Mouse (Mus musculus) intestine, embryonic 16.5 days (tissue): Measurements from ENCODE around the gene Slc4a8. TPM values are rescaled to one million over a fixed set of nuclear protein-coding genes. Genes with fewer than 3 reads are reported as not detected.

ENCODE experiments used
- ATAC-seq: fragments of 200-750 bp; cut with Nextera tagmentation; 2 replicates; pipeline ENCODE4 v1.8.0; 2017; ENCODE audit warnings: moderate TSS enrichment, moderate library complexity
- H3K27ac ChIP-seq: fragments of 300-500 bp; sonication (generic); 2 replicates; pipeline ENCODE4 v1.5.1; 2014; ENCODE audit warnings: mild to moderate bottlenecking, low read length
- H3K27me3 ChIP-seq: fragments of 300-500 bp; sonication (generic); replicated peaks from 2 replicates; pipeline ENCODE4 v1.6.1; 2014; ENCODE audit warnings: low read length, control low read depth, mixed read lengths; ENCODE audit not compliant: control insufficient read depth, insufficient read depth
- H3K36me3 ChIP-seq: fragments of 300-500 bp; sonication (generic); 2 replicates; pipeline ENCODE4 v1.6.1; 2014; ENCODE audit warnings: low read length, control low read depth; ENCODE audit not compliant: control insufficient read depth, insufficient read depth
- H3K4me1 ChIP-seq: fragments of 300-500 bp; sonication (generic); 2 replicates; pipeline ENCODE4 v1.6.1; 2014; ENCODE audit warnings: low read length, control low read depth, mixed read lengths; ENCODE audit not compliant: control insufficient read depth, insufficient read depth
- H3K4me2 ChIP-seq: fragments of 300-500 bp; sonication (generic); 2 replicates; pipeline ENCODE4 v1.6.1; 2014; ENCODE audit warnings: low read depth, low read length, control low read depth
- H3K4me3 ChIP-seq: fragments of 300-500 bp; sonication (generic); 2 replicates; pipeline ENCODE4 v1.5.1; 2014; ENCODE audit warnings: mild to moderate bottlenecking, low read length
- H3K9ac ChIP-seq: fragments of 300-500 bp; sonication (generic); 2 replicates; pipeline ENCODE4 v1.6.1; 2014; ENCODE audit warnings: low read depth, low read length
- H3K9me3 ChIP-seq: fragments of 300-500 bp; sonication (generic); 2 replicates; pipeline ENCODE4 v1.6.1; 2016; ENCODE audit warnings: low read length, control low read depth; ENCODE audit not compliant: control insufficient read depth
- WGBS: fragments of 180-500 bp; shearing (Covaris S2); extraction: QIAGEN DNeasy Blood & Tissue Kit; methylation state at CpG from one replicate; pipeline ENCODE4 v1.1.7; 2014; 5-methylcytosine and 5-hydroxymethylcytosine counted together
- polyA plus RNA-seq: library from polyadenylated mRNA; unstranded; fragments of >200 nt; fragmentation: Nextera tagmentation; extraction: Ambion mirVana; gene quantifications from 2 replicates; pipeline ENCODE4 v1.2.1, GENCODE M21; 2015

Gene Slc4a8
- polyA plus RNA-seq, 1 experiment from 2014 or later, result 3.2 TPM

GRCm38 (mm10) chr15:100776424-100776823 is 14.9 kb downstream of the Slc4a8 start:
- H3K9ac ChIP-seq, result no peak overlapping the region
- ATAC-seq, result no peak
- 0 out of 2 replicates have a peak overlapping the region, but pooled peaks have one; percentile 55 for H3K27ac ChIP-seq
- peaks cover 18% of the 10 kb centered on the region for H3K4me1 ChIP-seq
- H3K4me2 ChIP-seq, result no peak overlapping the region
- H3K4me3 ChIP-seq, result no peak overlapping the region
- no peaks in the 10 kb centered on the region for H3K36me3 ChIP-seq
- H3K9me3 ChIP-seq, result no peaks in the 10 kb centered on the region
- H3K27me3 ChIP-seq, result no peaks in the 10 kb centered on the region
- 80% methylated on average over 3 of the region's 3 CpGs for WGBS

- H3K4me2 ChIP-seq, result peak overlapping the region; percentile 36; the same call in 1 of the 2 replicates
- H3K36me3 ChIP-seq, result no peaks in the 10 kb centered on the region
- ATAC-seq, result peak; percentile 86
- peak overlapping the region; percentile 34; the same call in 1 of the 2 replicates for H3K27ac ChIP-seq
- H3K4me1 ChIP-seq, result peaks cover 18% of the 10 kb centered on the region
- WGBS, result 29% methylated on average over 32 of the region's 32 CpGs
- no peaks in the 10 kb centered on the region for H3K27me3 ChIP-seq
- H3K9me3 ChIP-seq, result no peaks in the 10 kb centered on the region
- H3K4me3 ChIP-seq, result no peak overlapping the region
- H3K9ac ChIP-seq, result peak overlapping the region; percentile 12; the same call in 1 of the 2 replicates
These were observed 15.8 kb downstream of the Slc4a8 start for GRCm38 (mm10) chr15:100777020-100778016.

DNA sequence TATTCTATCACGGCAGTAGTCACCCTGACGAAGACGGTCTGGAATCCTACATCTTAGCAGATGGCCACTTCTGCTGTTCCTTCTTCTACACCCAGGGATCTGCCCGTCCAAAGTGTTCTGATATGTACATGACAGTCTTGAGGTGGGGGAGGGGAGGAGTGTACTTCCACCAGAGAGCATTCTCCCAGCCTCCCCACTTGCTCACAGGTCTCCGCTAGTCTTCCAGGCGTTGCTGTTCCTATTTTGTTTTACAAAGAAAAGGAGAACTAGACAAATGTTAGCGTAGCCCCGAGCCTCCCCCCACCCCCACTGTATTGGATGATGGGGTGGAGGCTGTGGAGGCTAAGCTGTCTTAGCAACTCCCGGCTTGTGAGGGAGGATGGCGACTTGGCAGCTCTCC is 18.3 kb downstream of the Slc4a8 start:
- no peak overlapping the region for H3K4me2 ChIP-seq
- ATAC-seq, result no peak
- peaks cover 18% of the 10 kb centered on the region for H3K4me1 ChIP-seq
- H3K27me3 ChIP-seq, result no peaks in the 10 kb centered on the region
- H3K27ac ChIP-seq, result no peak overlapping the region
- H3K9me3 ChIP-seq, result peaks cover 3% of the 10 kb centered on the region
- H3K4me3 ChIP-seq, result no peak overlapping the region
- H3K36me3 ChIP-seq, result 0 out of 2 replicates have a peak, but pooled peaks cover 4% of the 10 kb centered on the region
- no peak overlapping the region for H3K9ac ChIP-seq
- 57% methylated on average over 10 of the region's 10 CpGs for WGBS

DNA sequence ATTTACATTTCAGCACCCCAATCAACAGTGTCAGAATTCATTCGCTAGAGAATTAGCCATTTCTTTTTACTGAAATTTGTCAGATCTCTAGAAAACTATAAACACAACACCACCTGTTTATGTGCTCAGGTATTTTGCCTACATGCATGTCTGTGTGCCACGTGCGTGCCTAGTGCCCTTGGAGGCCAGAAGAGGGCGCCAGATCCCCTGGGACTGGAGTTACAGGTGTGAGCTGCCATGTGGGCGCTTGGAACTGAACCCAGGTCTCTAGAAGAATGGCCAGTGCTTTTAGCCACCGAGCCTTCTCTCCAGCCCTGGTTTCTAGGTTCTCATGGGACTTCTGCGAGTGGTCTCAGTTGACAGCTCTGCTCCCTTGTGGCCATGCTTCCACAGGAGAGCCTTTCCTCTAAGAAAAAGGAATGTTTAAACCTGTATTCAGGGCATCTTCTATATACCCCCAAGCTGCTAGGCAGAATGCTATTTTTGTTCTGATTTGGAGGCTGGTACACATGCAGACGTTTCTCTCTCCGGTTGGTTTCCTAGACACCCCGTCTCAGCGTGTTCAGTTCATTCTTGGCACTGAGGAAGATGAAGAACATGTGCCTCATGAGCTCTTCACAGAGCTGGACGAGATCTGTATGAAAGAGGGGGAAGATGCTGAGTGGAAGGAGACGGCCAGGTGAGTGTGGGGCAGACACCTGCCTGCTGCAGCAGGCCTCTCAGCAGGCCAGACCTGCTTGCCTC is 21.9 kb downstream of the Slc4a8 start:
- Histone ChIP-seq H3K36me3 (0 out of 2 replicates have a peak, but pooled peaks cover 4% of the 10 kb centered on the region), H3K9me3 (peaks cover 3% of the 10 kb centered on the region), H3K4me3 (no peak overlapping the region)

GRCm38 (mm10) chr15:100790219-100790618 is 28.7 kb downstream of the Slc4a8 start:
- H3K27ac ChIP-seq, result no peak overlapping the region
- no peaks in the 10 kb centered on the region for H3K27me3 ChIP-seq
- H3K9me3 ChIP-seq, result no peaks in the 10 kb centered on the region
- H3K4me2 ChIP-seq, result no peak overlapping the region
- 85% methylated on average over 6 of the region's 6 CpGs for WGBS
- no peaks in the 10 kb centered on the region for H3K4me1 ChIP-seq
- no peak overlapping the region for H3K4me3 ChIP-seq
- no peaks in the 10 kb centered on the region for H3K36me3 ChIP-seq
- ATAC-seq, result no peak
- no peak overlapping the region for H3K9ac ChIP-seq

More for the DNA sequence above, 21.9 kb downstream of the Slc4a8 start:
- Histone ChIP-seq H3K9ac (no peak overlapping the region), H3K27ac (no peak overlapping the region), H3K4me2 (no peak overlapping the region), H3K4me1 (peaks cover 5% of the 10 kb centered on the region; the same call in 1 of the 2 replicates), H3K27me3 (no peaks in the 10 kb centered on the region)
- no peak for ATAC-seq
- WGBS, result 92% methylated on average over 13 of the region's 13 CpGs

- no peak overlapping the region for H3K9ac ChIP-seq
- H3K9me3 ChIP-seq, result no peaks in the 10 kb centered on the region
- WGBS, result 67% methylated on average over 2 of the region's 2 CpGs
- H3K4me1 ChIP-seq, result no peaks in the 10 kb centered on the region
- no peak overlapping the region for H3K4me2 ChIP-seq
- no peak overlapping the region for H3K4me3 ChIP-seq
- no peak overlapping the region for H3K27ac ChIP-seq
- no peak for ATAC-seq
- H3K36me3 ChIP-seq, result no peaks in the 10 kb centered on the region
- no peaks in the 10 kb centered on the region for H3K27me3 ChIP-seq
These were observed 30.8 kb downstream of the Slc4a8 start for GRCm38 (mm10) chr15:100792324-100792723.

DNA sequence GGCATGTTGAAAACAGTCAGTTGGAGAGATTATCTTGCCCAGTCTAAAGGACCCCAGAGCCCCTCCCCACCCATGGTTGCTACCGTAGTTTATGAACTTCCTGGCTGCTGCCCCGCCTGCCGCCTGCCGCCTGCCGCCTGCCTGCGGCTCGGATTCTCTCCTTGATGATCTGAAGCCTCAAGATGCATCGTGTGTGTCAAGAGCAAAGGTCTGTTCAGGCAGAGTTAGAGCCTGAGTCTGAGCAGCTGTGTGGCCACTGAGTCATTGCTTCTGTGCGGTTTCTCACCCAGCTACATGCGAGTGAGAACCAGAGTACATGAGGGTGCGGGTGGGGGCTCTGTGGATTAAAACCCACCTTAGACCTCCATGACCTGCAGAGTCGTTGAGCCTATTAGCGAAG is 39.4 kb downstream of the Slc4a8 start:
- Histone ChIP-seq H3K4me2 (no peak overlapping the region), H3K4me1 (peaks cover 11% of the 10 kb centered on the region; the same call in 1 of the 2 replicates), H3K4me3 (no peak overlapping the region), H3K27ac (no peak overlapping the region), H3K27me3 (no peaks in the 10 kb centered on the region), H3K36me3 (no peaks in the 10 kb centered on the region), H3K9me3 (no peaks in the 10 kb centered on the region), H3K9ac (no peak overlapping the region)
- ATAC-seq, result peak; percentile 67
- WGBS, result 36% methylated on average over 13 of the region's 13 CpGs

GRCm38 (mm10) chr15:100808062-100808461 is 46.5 kb downstream of the Slc4a8 start:
- Histone ChIP-seq H3K27ac (no peak overlapping the region), H3K4me2 (no peak overlapping the region), H3K4me1 (0 out of 2 replicates have a peak, but pooled peaks cover 3% of the 10 kb centered on the region), H3K9ac (no peak overlapping the region), H3K4me3 (no peak overlapping the region), H3K9me3 (no peaks in the 10 kb centered on the region), H3K36me3 (no peaks in the 10 kb centered on the region), H3K27me3 (no peaks in the 10 kb centered on the region)
- ATAC-seq, result no peak
- WGBS, result 77% methylated on average over 12 of the region's 12 CpGs

- Histone ChIP-seq H3K36me3 (no peaks in the 10 kb centered on the region), H3K27me3 (no peaks in the 10 kb centered on the region), H3K4me1 (0 out of 2 replicates have a peak, but pooled peaks cover 3% of the 10 kb centered on the region), H3K4me2 (no peak overlapping the region), H3K9ac (no peak overlapping the region), H3K4me3 (no peak overlapping the region), H3K9me3 (no peaks in the 10 kb centered on the region), H3K27ac (no peak overlapping the region)
- 77% methylated on average over 9 of the region's 9 CpGs for WGBS
- ATAC-seq, result no peak
These were observed 46.9 kb downstream of the Slc4a8 start for GRCm38 (mm10) chr15:100808484-100808883.
